Mouse (Mus musculus) limb, embryonic 14.5 days (tissue): ENCODE data around the gene Gclm. TPM values are rescaled to one million over a fixed set of nuclear protein-coding genes. Genes with fewer than 3 reads are reported as not detected.

Experiments used
- ATAC-seq: fragments of 200-750 bp; cut with Nextera tagmentation; 2 replicates; pipeline ENCODE4 v1.8.0; 2017; ENCODE audit warnings: low read depth, moderate number of reproducible peaks, moderate TSS enrichment; ENCODE audit not compliant: low FRiP score
- DNase-seq: peaks from one replicate; pipeline ENCODE4 v3.0.0-alpha.2; 2015; ENCODE audit warnings: low spot score
- H3K27ac ChIP-seq: fragments of 300-500 bp; sonication (generic); replicated peaks from 2 replicates; pipeline ENCODE4 v1.5.1; 2014; ENCODE audit warnings: low read depth, mild to moderate bottlenecking, low read length, moderate library complexity, mixed read lengths
- H3K27me3 ChIP-seq: fragments of 300-500 bp; sonication (generic); 2 replicates; pipeline ENCODE4 v1.6.1; 2014; ENCODE audit warnings: low read length, mixed read lengths; ENCODE audit not compliant: control insufficient read depth, insufficient read depth
- H3K36me3 ChIP-seq: fragments of 300-500 bp; sonication (generic); 2 replicates; pipeline ENCODE4 v1.6.1; 2014; ENCODE audit warnings: mild to moderate bottlenecking, low read length, moderate library complexity, mixed read lengths; ENCODE audit not compliant: control insufficient read depth, insufficient read depth
- H3K4me1 ChIP-seq: fragments of 300-500 bp; sonication (generic); 2 replicates; pipeline ENCODE4 v1.6.1; 2014; ENCODE audit warnings: antibody characterized with exemption, low read length, mixed read lengths; ENCODE audit not compliant: control insufficient read depth, insufficient read depth
- H3K4me2 ChIP-seq: fragments of 300-500 bp; sonication (generic); replicated peaks from 2 replicates; pipeline ENCODE4 v1.6.1; 2014; ENCODE audit warnings: low read depth, mild to moderate bottlenecking, low read length, moderate library complexity; ENCODE audit not compliant: severe bottlenecking
- H3K4me3 ChIP-seq: fragments of 300-500 bp; sonication (generic); replicated peaks from 2 replicates; pipeline ENCODE4 v1.5.1; 2014; ENCODE audit warnings: low read length
- H3K9ac ChIP-seq: fragments of 300-500 bp; sonication (generic); 2 replicates; pipeline ENCODE4 v1.6.1; 2014; ENCODE audit warnings: mild to moderate bottlenecking, low read depth, low read length, moderate library complexity; ENCODE audit not compliant: severe bottlenecking
- H3K9me3 ChIP-seq: fragments of 300-500 bp; sonication (generic); 2 replicates; pipeline ENCODE4 v1.6.1; 2016; ENCODE audit warnings: low read length; ENCODE audit not compliant: control insufficient read depth
- POLR2A ChIP-seq: fragments of 200-500 bp; IDR thresholded peaks from 2 replicates; pipeline ENCODE4 v1.8.0; 2012; ENCODE audit warnings: inconsistent platforms, mild to moderate bottlenecking, moderate library complexity, borderline replicate concordance; ENCODE audit not compliant: insufficient read depth, insufficient read length; ENCODE audit errors: extremely low read depth
- WGBS: fragments of 180-500 bp; shearing (Covaris S2); extraction: QIAGEN DNeasy Blood & Tissue Kit; methylation state at CpG from one replicate; pipeline ENCODE4 v1.1.7; 2014; 5-methylcytosine and 5-hydroxymethylcytosine counted together
- microRNA counts: library from miRNA; unstranded; fragments of <30 nt; microRNA quantifications from one replicate; lab custom pipeline; 2016
- microRNA-seq: library from miRNA; unstranded; fragments of <30 nt; microRNA quantifications from one replicate; pipeline ENCODE4, GENCODE M21; 2016
- polyA plus RNA-seq, 2 experiments: library from polyadenylated mRNA; depleted of rRNA in 1 of 2; stranded (reverse) in 1 of 2; unstranded in 1 of 2; fragments of >200 nt; fragmentation: Nextera tagmentation in 1 of 2; extraction: Ambion mirVana in 1 of 2; gene quantifications; 2 replicates each; pipeline versions ENCODE4 v1.2.1 to v1.2.3; 2012 to 2014

The Gclm gene
- polyA plus RNA-seq, 2 experiments = 30.4 to 58.4 TPM

DNA sequence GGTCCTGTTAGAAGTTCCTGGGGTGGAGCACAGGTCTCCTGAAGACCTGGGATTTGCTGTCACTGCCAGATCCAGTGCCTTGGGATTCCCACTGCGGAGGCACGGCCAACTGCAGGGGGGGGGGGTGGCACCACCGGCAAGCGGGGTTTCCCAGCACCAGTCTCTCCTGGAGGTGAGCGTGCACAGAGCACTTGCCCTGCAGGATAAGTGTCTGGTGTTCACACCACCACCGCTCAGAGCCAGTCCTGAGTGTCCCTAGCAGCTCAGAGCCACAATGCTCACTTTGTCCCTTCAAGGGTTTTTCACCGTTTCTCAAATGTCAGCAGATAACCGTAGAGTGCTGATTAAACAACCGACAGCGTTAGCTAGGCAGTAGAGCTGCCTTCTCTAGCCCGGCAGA, 71.3 kb downstream of the Gclm start:
- peak overlapping the region; percentile 5; the same call in 1 of the 2 replicates for H3K4me2 ChIP-seq
- H3K36me3 ChIP-seq = no peaks in the 10 kb centered on the region
- 23% methylated on average over 11 of the region's 11 CpGs for WGBS
- no peak overlapping the region for H3K9ac ChIP-seq
- H3K4me3 ChIP-seq = no peak overlapping the region
- H3K27ac ChIP-seq = no peak overlapping the region
- no peak for TF ChIP-seq POLR2A
- H3K27me3 ChIP-seq = no peaks in the 10 kb centered on the region; the same call in 1 of the 2 replicates
- H3K9me3 ChIP-seq = no peaks in the 10 kb centered on the region
- peaks cover 7% of the 10 kb centered on the region for H3K4me1 ChIP-seq
- ATAC-seq (no peak), DNase-seq (no peak)

DNA sequence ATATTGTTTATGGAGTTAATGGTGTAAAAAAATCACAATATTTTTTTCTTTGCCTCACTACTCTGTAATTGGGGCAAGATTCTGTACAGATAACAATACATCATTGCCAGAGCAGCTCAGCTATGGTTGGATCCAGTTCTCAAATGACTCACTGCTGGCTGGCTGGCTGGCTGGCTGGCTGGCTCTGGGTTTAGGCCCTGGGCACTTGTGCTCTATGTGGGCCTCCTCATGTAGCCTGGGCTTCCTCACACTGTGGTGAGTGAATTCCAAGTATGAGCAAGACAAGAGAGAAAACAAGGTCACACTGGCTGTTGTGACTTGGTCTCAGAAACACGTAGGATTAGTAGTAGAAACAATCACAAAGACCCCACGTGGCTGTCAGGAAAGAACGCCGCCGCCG, 72.0 kb downstream of the Gclm start:
- 89% methylated on average over 6 of the region's 6 CpGs for WGBS
- TF ChIP-seq POLR2A = no peak
- no peak overlapping the region for H3K27ac ChIP-seq
- peaks cover 15% of the 10 kb centered on the region for H3K4me1 ChIP-seq
- DNase-seq (no peak), ATAC-seq (no peak)
- H3K9ac ChIP-seq = no peak overlapping the region
- H3K27me3 ChIP-seq = no peaks in the 10 kb centered on the region; the same call in 1 of the 2 replicates
- H3K4me3 ChIP-seq = no peak overlapping the region
- no peak overlapping the region for H3K4me2 ChIP-seq
- H3K36me3 ChIP-seq = no peaks in the 10 kb centered on the region
- H3K9me3 ChIP-seq = no peaks in the 10 kb centered on the region

MicroRNA genes within 50 kb of the gene (microRNA counts, 519-probe panel; counts per million panel counts)
- 1,400 counts per million, percentile 9 among the panel's probes with 10 or more counts for microRNA mmu-miR-760 (lab: Ali Mortazavi, UCI)

Small RNA genes lying within 50 kb of the gene (microRNA-seq; reads per million reads assigned to microRNA genes)
- not detected for gene Gm22903
- gene Mir760 = 30.7 reads per million, percentile 32 among the genes with 10 or more reads in this experiment

Other genes starting within 250 kb of the Gclm start
- 2.2 and 2.6 TPM in 2 replicates for gene Abca4, start 201.1 kb upstream of the Gclm start, polyA plus RNA-seq (2012; rRNA removed)
- gene Abca4, start 201.1 kb upstream of the Gclm start, polyA plus RNA-seq (2014; fragmentation: Nextera tagmentation; extraction: Ambion mirVana) = 1.0 and 1.5 TPM in 2 replicates
- 22.8 and 41.7 TPM in 2 replicates for gene Dnttip2, start 28.8 kb downstream of the Gclm start, polyA plus RNA-seq (2012; rRNA removed)
- 62.4 and 66.3 TPM in 2 replicates for gene Dnttip2, start 28.8 kb downstream of the Gclm start, polyA plus RNA-seq (2014; fragmentation: Nextera tagmentation; extraction: Ambion mirVana)
- 7.8 and 13.2 TPM in 2 replicates for gene Bcar3, start 48.6 kb downstream of the Gclm start, polyA plus RNA-seq (2012; rRNA removed)
- 7.9 TPM in 2 replicates for gene Bcar3, start 48.6 kb downstream of the Gclm start, polyA plus RNA-seq (2014; fragmentation: Nextera tagmentation; extraction: Ambion mirVana)